Mouse (Mus musculus): Measurements from ENCODE around the gene Snip1.

DNA sequence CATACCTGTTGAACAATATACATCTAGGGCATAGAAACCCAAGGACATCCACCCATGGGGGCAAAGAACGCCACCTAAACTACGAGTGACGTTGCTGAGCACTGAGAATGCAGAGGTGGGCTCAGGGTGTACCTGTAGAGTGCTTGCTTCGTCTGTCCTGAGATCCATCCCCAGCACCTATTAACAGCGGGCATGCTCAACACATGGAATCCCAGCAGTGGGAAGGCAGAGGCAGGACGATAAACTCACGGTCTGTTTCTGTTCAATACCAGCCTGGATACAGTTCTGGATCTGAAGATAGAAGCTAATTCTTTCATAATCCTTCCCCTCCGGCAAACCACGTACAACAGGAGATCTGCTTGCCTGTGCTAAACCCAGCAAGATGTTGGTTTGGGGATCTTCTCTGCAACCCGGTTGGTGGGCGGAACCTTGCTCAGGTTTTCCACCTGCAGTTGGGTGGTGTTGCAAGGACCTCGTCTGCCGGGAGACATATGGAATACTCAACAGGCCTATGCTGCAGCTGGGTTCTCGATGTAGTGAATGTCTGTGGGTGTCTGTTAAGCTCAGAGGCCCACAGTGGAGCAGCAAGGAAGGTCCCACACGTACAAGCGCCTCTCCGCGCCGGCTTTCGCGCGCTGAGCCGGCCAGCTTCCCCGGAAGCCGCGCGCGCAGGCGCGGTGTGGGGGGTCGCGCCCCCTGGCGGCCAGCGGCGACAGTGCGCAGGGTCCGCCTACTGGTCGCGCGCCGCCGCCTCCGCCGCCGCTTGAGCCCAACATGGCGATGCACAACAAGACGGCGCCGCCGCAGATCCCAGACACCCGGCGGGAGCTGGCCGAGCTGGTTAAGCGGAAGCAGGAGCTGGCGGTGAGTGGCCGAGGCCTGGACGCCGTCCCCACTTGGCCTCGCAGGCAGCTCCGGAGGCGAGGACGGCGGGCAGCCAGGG, 18.2 kb downstream of the Snip1 start, which contains the start of gene Meaf6:
- TF ChIP-seq TCF12 (IDR thresholded peaks at IDR 0.05; ENCODE audit: low read depth, low read length) (peak; percentile 92), POLR2A (IDR thresholded peaks at IDR 0.05; ENCODE audit: low read depth, low read length) (peak; percentile 94), CTCF (conservative IDR thresholded peaks at IDR 0.05 in 1 of 2, IDR thresholded peaks at IDR 0.05 in 1 of 2; ENCODE audit: low read depth in 2 of 2, low read length in 2 of 2) (peak; percentile 21 to 89; a peak in 3 of 4 replicates), IRF4 (IDR thresholded peaks at IDR 0.05; ENCODE audit: low read depth, low read length) (no peak), MYC (IDR thresholded peaks at IDR 0.05; ENCODE audit: low read depth, low read length) (0 out of 2 replicates have a peak, but pooled peaks have one; percentile 9)

All from CH12.LX (cell line).